17 mouse cellular contexts compared by ENCODE assay signal in the genomic region with DNA sequence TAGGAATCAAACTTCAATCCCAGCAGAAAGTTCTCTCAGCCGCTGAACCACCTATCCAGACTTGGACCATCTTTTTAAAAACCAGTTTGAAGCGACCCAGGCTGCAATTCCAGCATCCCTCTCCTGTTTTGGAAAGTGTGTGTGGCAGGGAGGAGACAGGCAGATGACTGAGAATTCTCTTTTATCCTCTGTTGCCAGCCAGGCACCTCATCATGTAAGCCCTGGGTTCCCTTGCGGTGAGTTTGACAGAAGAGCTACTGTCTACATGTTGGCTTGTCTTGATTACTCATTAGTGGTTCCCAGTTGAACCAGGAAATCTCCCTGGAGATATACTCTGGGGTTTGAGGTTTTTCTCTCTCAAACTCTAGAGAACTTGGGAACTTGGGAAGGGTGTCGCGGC.
"Had no signal": no experiment of that assay in that cellular context is flagged by ENCODE, and none has a peak within 500 bp of the region (broad histone marks: within the 10 kb centered on the region; RNA-seq: fewer than 3 reads in every experiment).

No protein-coding gene starts in this region.

- H3K4me2 ChIP-seq: lung, embryonic 14.5 days; midbrain, embryonic 13.5 days; neural tube, embryonic 13.5 days; neural tube, embryonic 15.5 days had no signal

- H3K4me3 ChIP-seq: midbrain, embryonic 10.5 days; midbrain, embryonic 13.5 days; myocyte; neural tube, embryonic 13.5 days; neural tube, embryonic 15.5 days had no signal

- H3K9me3 ChIP-seq: midbrain, embryonic 10.5 days; midbrain, embryonic 13.5 days; neural tube, embryonic 13.5 days; neural tube, embryonic 15.5 days had no signal

- H3K27me3 ChIP-seq: midbrain, embryonic 13.5 days; neural tube, embryonic 13.5 days; neural tube, embryonic 15.5 days had no signal

- H3K36me3 ChIP-seq: midbrain, embryonic 10.5 days; midbrain, embryonic 13.5 days; neural tube, embryonic 13.5 days; neural tube, embryonic 15.5 days had no signal

- H3K9ac ChIP-seq: liver, embryonic 14.5 days; lung, embryonic 14.5 days; midbrain, embryonic 13.5 days; neural tube, embryonic 13.5 days; neural tube, embryonic 15.5 days had no signal

- DNase-seq: lung, adult 18-20 months; lung, embryonic 14.5 days; lung, postnatal 10 days; lung, postnatal 4 days; right cerebral cortex, postnatal 25 days; right cerebral cortex, postnatal 4 days; spleen, adult 18-20 months; thymus, adult 18-20 months; thymus, postnatal 14 days; thymus, postnatal 36 days had no signal

- H3K4me1 ChIP-seq: midbrain, embryonic 13.5 days had no signal

- H3K27ac ChIP-seq: liver, embryonic 14.5 days; midbrain, embryonic 10.5 days; midbrain, embryonic 13.5 days; neural tube, embryonic 13.5 days; neural tube, embryonic 15.5 days had no signal

- ATAC-seq: midbrain, embryonic 13.5 days; midbrain, embryonic 16.5 days had no signal
